Mouse (Mus musculus) embryonic facial prominence, embryonic 10.5 days (tissue): ENCODE data around the gene Kif3a. TPM values are rescaled to one million over a fixed set of nuclear protein-coding genes. Genes with fewer than 3 reads are reported as not detected.

ENCODE experiments used
- DNase-seq: peaks from one replicate; pipeline ENCODE4 v3.0.0-alpha.2; 2017; ENCODE audit warnings: low spot score
- H3K27ac ChIP-seq: fragments of 300-500 bp; sonication (generic); replicated peaks from 2 replicates; pipeline ENCODE4 v1.5.1; 2016; ENCODE audit warnings: mild to moderate bottlenecking
- H3K27me3 ChIP-seq: fragments of 300-500 bp; sonication (generic); replicated peaks from 2 replicates; pipeline ENCODE4 v1.6.1; 2016; ENCODE audit warnings: low read depth, mild to moderate bottlenecking; ENCODE audit not compliant: poor library complexity, severe bottlenecking
- H3K36me3 ChIP-seq: fragments of 300-500 bp; sonication (generic); replicated peaks from 2 replicates; pipeline ENCODE4 v1.6.1; 2016; ENCODE audit warnings: mild to moderate bottlenecking, moderate library complexity
- H3K4me1 ChIP-seq: fragments of 300-500 bp; sonication (generic); 2 replicates; pipeline ENCODE4 v1.6.1; 2016
- H3K4me3 ChIP-seq: fragments of 300-500 bp; sonication (generic); 2 replicates; pipeline ENCODE4 v1.5.1; 2016; ENCODE audit warnings: mild to moderate bottlenecking, moderate library complexity
- H3K9me3 ChIP-seq: fragments of 300-500 bp; sonication (generic); 2 replicates; pipeline ENCODE4 v1.6.1; 2016; ENCODE audit warnings: mild to moderate bottlenecking
- WGBS: fragments of 180-500 bp; shearing (Covaris S2); methylation state at CpG from one replicate; pipeline ENCODE4 v1.1.7; 2016; 5-methylcytosine and 5-hydroxymethylcytosine counted together
- polyA plus RNA-seq: library from polyadenylated mRNA; unstranded; fragments of >200 nt; fragmentation: Nextera tagmentation; extraction: Ambion mirVana; gene quantifications from 2 replicates; pipeline ENCODE4 v1.2.1, GENCODE M21; 2016

The Kif3a gene
- polyA plus RNA-seq, 1 experiment from 2014 or later, result 77.6 TPM

DNA sequence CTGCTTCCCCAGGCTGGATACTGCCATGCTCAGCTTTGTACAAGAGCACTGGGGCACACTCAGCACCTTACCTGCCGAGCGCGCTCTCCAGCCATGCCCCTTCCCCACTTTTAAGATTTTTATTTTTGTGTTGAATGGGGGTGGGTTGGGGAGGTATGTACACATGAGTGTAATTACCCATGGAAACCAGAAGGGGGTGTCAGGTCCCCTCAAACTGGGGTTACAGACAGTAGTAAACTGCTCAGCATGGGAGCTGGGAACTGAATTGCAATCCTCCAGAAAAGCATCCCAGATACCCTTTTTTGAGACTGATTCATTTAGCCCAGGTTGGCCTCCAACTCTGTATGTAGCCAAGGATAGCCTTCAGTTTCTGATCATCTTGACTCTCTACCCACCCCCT, 37.8 kb downstream of the Kif3a start:
- H3K9me3 ChIP-seq, result no peaks in the 10 kb centered on the region
- no peaks in the 10 kb centered on the region for H3K27me3 ChIP-seq
- DNase-seq, result no peak
- WGBS, result 91% methylated on average over 3 of the region's 3 CpGs
- H3K36me3 ChIP-seq, result peaks cover 14% of the 10 kb centered on the region
- H3K27ac ChIP-seq, result no peak overlapping the region
- H3K4me3 ChIP-seq, result no peak overlapping the region
- H3K4me1 ChIP-seq, result peaks cover 17% of the 10 kb centered on the region

- Histone ChIP-seq H3K27ac (no peak overlapping the region), H3K36me3 (peaks cover 10% of the 10 kb centered on the region), H3K9me3 (no peaks in the 10 kb centered on the region), H3K4me3 (no peak overlapping the region), H3K4me1 (peaks cover 17% of the 10 kb centered on the region), H3K27me3 (no peaks in the 10 kb centered on the region)
- no peak for DNase-seq
- 6% methylated on average over 12 of the region's 12 CpGs for WGBS
These were observed 38.4 kb downstream of the Kif3a start for GRCm38 (mm10) chr11:53605609-53606008.

GRCm38 (mm10) chr11:53609231-53609630, 42.1 kb downstream of the Kif3a start:
- Histone ChIP-seq H3K27me3 (no peaks in the 10 kb centered on the region), H3K9me3 (0 out of 2 replicates have a peak, but pooled peaks cover 2% of the 10 kb centered on the region), H3K27ac (no peak overlapping the region), H3K4me3 (no peak overlapping the region), H3K4me1 (peaks cover 17% of the 10 kb centered on the region), H3K36me3 (no peaks in the 10 kb centered on the region)
- 83% methylated on average over 6 of the region's 6 CpGs for whole genome bisulfite sequencing
- DNase-seq, result no peak

GRCm38 (mm10) chr11:53609672-53610071, 42.5 kb downstream of the Kif3a start:
- H3K27ac ChIP-seq, result no peak overlapping the region
- DNase-seq, result no peak
- 88% methylated on average over 3 of the region's 3 CpGs for WGBS
- H3K27me3 ChIP-seq, result no peaks in the 10 kb centered on the region
- H3K36me3 ChIP-seq, result no peaks in the 10 kb centered on the region
- H3K4me1 ChIP-seq, result peaks cover 17% of the 10 kb centered on the region
- H3K4me3 ChIP-seq, result no peak overlapping the region
- H3K9me3 ChIP-seq, result 0 out of 2 replicates have a peak, but pooled peaks cover 2% of the 10 kb centered on the region

GRCm38 (mm10) chr11:53615172-53615571, 48.0 kb downstream of the Kif3a start:
- WGBS, result 86% methylated on average over 6 of the region's 6 CpGs

DNA sequence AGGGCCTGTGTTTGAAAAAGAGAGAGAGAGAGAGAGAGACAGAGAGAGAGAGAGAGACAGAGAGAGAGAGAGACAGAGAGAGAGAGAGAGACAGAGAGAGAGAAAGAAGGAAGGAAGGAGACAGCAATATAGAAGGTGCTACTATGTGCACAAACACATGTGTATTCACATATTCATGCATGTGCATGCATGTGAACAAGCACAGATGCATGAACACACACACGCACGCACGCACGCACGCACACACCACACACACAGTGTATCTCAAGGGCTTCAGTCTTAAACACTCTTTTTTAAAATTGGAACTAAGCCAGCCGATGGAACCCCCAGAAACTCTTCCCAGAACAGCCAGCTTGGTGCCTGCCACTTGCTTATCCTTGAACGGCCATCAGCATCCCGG, 48.4 kb downstream of the Kif3a start:
- H3K36me3 ChIP-seq, result no peaks in the 10 kb centered on the region
- H3K27ac ChIP-seq, result no peak overlapping the region
- WGBS, result 95% methylated on average over 8 of the region's 8 CpGs
- no peak for DNase-seq
- 0 out of 2 replicates have a peak, but pooled peaks cover 2% of the 10 kb centered on the region for H3K9me3 ChIP-seq
- no peak overlapping the region for H3K4me3 ChIP-seq
- H3K4me1 ChIP-seq, result peaks cover 8% of the 10 kb centered on the region; the same call in 1 of the 2 replicates
- no peaks in the 10 kb centered on the region for H3K27me3 ChIP-seq

More at GRCm38 (mm10) chr11:53615172-53615571, 48.0 kb downstream of the Kif3a start:
- Histone ChIP-seq H3K36me3 (no peaks in the 10 kb centered on the region), H3K4me3 (no peak overlapping the region), H3K9me3 (0 out of 2 replicates have a peak, but pooled peaks cover 2% of the 10 kb centered on the region), H3K27ac (no peak overlapping the region), H3K4me1 (peaks cover 8% of the 10 kb centered on the region; the same call in 1 of the 2 replicates), H3K27me3 (no peaks in the 10 kb centered on the region)
- DNase-seq, result no peak

DNA sequence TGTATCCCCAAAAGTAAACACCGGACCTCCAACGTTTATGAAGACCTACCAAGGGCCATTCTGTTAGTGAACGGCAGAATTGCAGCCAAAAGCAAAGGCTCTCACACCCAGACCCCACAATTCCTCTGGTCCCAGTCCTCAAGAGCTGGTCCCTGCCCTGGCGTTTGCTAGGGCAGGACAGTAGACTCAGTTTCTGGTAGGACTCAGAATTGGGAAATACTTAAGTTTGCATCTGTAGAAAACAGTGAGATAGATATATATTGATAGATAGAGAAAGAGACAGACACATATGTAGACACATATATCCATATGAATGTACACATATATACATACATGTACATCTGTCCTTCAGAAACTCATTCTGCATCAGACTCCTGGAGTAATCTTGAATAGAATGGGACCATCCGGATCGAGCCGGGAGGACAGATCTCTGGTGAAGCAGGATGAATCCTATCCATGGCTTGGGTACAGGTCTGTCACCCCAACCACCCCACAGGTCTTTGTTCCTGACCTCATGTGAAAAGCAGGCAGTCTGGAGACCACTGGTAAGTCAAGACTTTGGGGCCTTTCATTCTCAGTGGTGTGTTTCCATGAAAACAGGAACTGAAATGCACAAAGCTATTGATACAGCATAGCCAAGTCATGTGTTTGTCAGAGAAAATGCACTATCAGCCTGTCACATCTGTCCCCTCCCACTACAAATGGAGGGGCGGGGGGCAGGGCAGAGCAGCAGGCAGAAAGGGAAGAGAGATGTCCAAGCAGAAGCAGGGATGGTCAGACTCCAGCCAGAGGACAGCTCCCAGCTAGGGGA, 49.8 kb downstream of the Kif3a start:
- DNase-seq, result no peak
- H3K27ac ChIP-seq, result no peak overlapping the region
- H3K4me3 ChIP-seq, result no peak overlapping the region
- H3K4me1 ChIP-seq, result peaks cover 8% of the 10 kb centered on the region; the same call in 1 of the 2 replicates
- H3K36me3 ChIP-seq, result no peaks in the 10 kb centered on the region
- no peaks in the 10 kb centered on the region for H3K27me3 ChIP-seq
- no peaks in the 10 kb centered on the region for H3K9me3 ChIP-seq
- 80% methylated on average over 8 of the region's 8 CpGs for WGBS

DNA sequence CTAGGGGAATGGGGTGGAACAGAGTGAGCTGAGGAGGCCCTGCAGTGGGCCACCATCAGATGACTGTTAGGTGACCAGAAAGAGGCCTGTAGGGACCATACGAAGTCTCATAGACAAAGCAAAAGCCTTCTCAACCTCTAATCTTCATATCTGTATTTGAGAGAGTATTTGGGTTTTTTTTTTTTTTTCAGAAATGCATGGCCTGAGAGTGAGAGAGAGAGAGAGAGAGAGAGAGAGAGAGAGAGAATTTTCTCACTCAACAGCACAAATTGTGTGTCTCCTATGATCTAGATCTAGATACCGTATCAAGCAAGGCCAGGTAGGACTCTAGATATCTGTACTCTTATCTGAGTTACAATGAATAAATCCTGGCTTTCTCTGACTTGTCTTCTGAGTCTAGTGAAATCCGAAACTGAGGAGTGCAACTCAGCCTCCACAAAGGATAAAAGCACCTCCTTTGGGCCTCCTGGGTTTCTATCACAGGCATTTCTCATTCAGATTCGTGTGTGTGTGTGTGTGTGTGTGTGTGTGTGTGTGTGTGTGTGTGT, 50.5 kb downstream of the Kif3a start:
- H3K27me3 ChIP-seq, result no peaks in the 10 kb centered on the region
- no peaks in the 10 kb centered on the region for H3K36me3 ChIP-seq
- no peak overlapping the region for H3K4me3 ChIP-seq
- peaks cover 8% of the 10 kb centered on the region; the same call in 1 of the 2 replicates for H3K4me1 ChIP-seq
- H3K9me3 ChIP-seq, result no peaks in the 10 kb centered on the region
- no peak overlapping the region for H3K27ac ChIP-seq
- no peak for DNase-seq
- WGBS, result 69% methylated on average over 4 of the region's 4 CpGs

- H3K4me1 ChIP-seq, result peaks cover 8% of the 10 kb centered on the region; the same call in 1 of the 2 replicates
- no peak for DNase-seq
- WGBS, result 81% methylated on average over 7 of the region's 7 CpGs
- no peak within 1 kb of the TSS for H3K4me3 ChIP-seq
- no peaks in the 10 kb centered on the region for H3K36me3 ChIP-seq
- H3K27me3 ChIP-seq, result no peaks in the 10 kb centered on the region
- H3K9me3 ChIP-seq, result no peaks in the 10 kb centered on the region; the same call in 1 of the 2 replicates
- H3K27ac ChIP-seq, result no peak within 1 kb of the TSS
These were observed 51.5 kb downstream of the Kif3a start, which contains the start of gene Il4 for GRCm38 (mm10) chr11:53618619-53619198. Il4 (minus strand) TSS chr11:53618669.

DNA sequence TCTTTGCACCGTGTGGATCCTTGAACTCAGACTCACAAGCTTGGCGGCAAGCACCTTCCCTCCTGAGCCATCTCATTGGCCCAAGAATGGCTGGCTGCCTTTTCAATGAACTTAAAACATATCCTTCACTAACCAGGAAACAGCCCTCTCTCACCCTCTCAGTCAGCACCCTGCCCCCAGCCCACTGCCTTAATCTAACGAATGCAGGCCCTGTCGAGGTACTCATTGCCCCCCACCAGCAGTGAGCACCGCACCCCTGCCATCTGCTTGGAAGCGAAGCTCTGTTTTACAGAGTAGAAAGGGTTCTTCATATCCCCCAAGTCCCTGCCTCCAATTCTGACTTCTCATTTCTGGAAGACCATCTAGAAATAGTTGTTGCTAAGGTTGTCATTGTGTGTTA, 52.2 kb downstream of the Kif3a start:
- no peak overlapping the region for H3K27ac ChIP-seq
- no peak for DNase-seq
- 67% methylated on average over 6 of the region's 6 CpGs for WGBS
- no peaks in the 10 kb centered on the region; the same call in 1 of the 2 replicates for H3K9me3 ChIP-seq
- H3K4me1 ChIP-seq, result peaks cover 8% of the 10 kb centered on the region; the same call in 1 of the 2 replicates
- H3K4me3 ChIP-seq, result no peak overlapping the region
- no peaks in the 10 kb centered on the region for H3K36me3 ChIP-seq
- no peaks in the 10 kb centered on the region for H3K27me3 ChIP-seq

DNA sequence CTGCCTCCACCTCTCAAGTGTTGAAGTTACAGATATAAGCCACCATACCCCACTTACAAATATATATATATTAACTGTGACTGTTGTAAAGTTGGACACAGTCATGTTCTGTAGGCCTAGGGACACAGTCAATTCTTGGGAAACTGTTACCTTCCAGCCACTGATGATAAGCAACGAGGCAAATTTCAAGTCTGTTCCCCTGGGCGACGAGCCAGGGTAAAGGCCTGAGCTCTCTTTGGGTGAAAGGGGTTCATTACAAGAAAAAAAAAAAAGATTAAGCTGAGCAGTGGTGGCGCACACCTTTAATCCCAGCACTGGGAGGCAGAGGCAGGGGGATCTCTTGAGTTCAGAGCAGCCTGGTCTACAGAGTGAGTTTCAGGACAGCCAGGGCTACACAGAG, 52.9 kb downstream of the Kif3a start:
- H3K36me3 ChIP-seq, result no peaks in the 10 kb centered on the region
- H3K27me3 ChIP-seq, result no peaks in the 10 kb centered on the region
- no peak for DNase-seq
- no peak overlapping the region for H3K27ac ChIP-seq
- H3K4me3 ChIP-seq, result no peak overlapping the region
- no peaks in the 10 kb centered on the region; the same call in 1 of the 2 replicates for H3K9me3 ChIP-seq
- H3K4me1 ChIP-seq, result peaks cover 8% of the 10 kb centered on the region; the same call in 1 of the 2 replicates
- 89% methylated on average over 4 of the region's 4 CpGs for WGBS

- Histone ChIP-seq H3K27ac (no peak overlapping the region), H3K36me3 (no peaks in the 10 kb centered on the region), H3K27me3 (no peaks in the 10 kb centered on the region; the same call in 1 of the 2 replicates), H3K4me1 (peaks cover 8% of the 10 kb centered on the region; the same call in 1 of the 2 replicates), H3K9me3 (no peaks in the 10 kb centered on the region; the same call in 1 of the 2 replicates), H3K4me3 (no peak overlapping the region)
- no peak for DNase-seq
- WGBS, result 84% methylated on average over 11 of the region's 11 CpGs
These were observed 54.6 kb downstream of the Kif3a start for GRCm38 (mm10) chr11:53621582-53622439.
